Mouse (Mus musculus) liver, embryonic 13.5 days (tissue): ENCODE measurements around the gene Ilf3. TPM values are rescaled to one million over a fixed set of nuclear protein-coding genes. Genes with fewer than 3 reads are reported as not detected.

Experiments used
- ATAC-seq: fragments of 200-750 bp; cut with Nextera tagmentation; 2 replicates; pipeline ENCODE4 v1.8.0; 2017; ENCODE audit warnings: low read depth, mild to moderate bottlenecking, moderate number of reproducible peaks, moderate library complexity
- DNase-seq: peaks from one replicate; pipeline ENCODE4 v3.0.0; 2022
- H3K27ac ChIP-seq: fragments of 300-500 bp; sonication (generic); 2 replicates; pipeline ENCODE4 v1.5.1; 2015; ENCODE audit warnings: moderate library complexity, mild to moderate bottlenecking, inconsistent platforms
- H3K27me3 ChIP-seq: fragments of 300-500 bp; sonication (generic); 2 replicates; pipeline ENCODE4 v1.6.1; 2015; ENCODE audit warnings: mild to moderate bottlenecking, inconsistent platforms
- H3K36me3 ChIP-seq: fragments of 300-500 bp; sonication (generic); 2 replicates; pipeline ENCODE4 v1.6.1; 2015; ENCODE audit warnings: mild to moderate bottlenecking, inconsistent platforms
- H3K4me1 ChIP-seq: fragments of 300-500 bp; sonication (generic); replicated peaks from 2 replicates; pipeline ENCODE4 v1.6.1; 2015; ENCODE audit warnings: inconsistent platforms
- H3K4me2 ChIP-seq: fragments of 300-500 bp; sonication (generic); 2 replicates; pipeline ENCODE4 v1.6.1; 2015; ENCODE audit warnings: inconsistent platforms, mild to moderate bottlenecking, moderate library complexity
- H3K4me3 ChIP-seq: fragments of 300-500 bp; sonication (generic); replicated peaks from 2 replicates; pipeline ENCODE4 v1.5.1; 2015; ENCODE audit warnings: mild to moderate bottlenecking, inconsistent platforms
- H3K9ac ChIP-seq: fragments of 300-500 bp; sonication (generic); 2 replicates; pipeline ENCODE4 v1.6.1; 2015; ENCODE audit warnings: mild to moderate bottlenecking, inconsistent platforms
- H3K9me3 ChIP-seq: fragments of 300-500 bp; sonication (generic); replicated peaks from 2 replicates; pipeline ENCODE4 v1.6.1; 2016; ENCODE audit warnings: inconsistent platforms
- WGBS: fragments of 180-500 bp; shearing (Covaris S2); methylation state at CpG from one replicate; pipeline ENCODE4 v1.1.7; 2015; ENCODE audit not compliant: insufficient replicate concordance; 5-methylcytosine and 5-hydroxymethylcytosine counted together
- polyA plus RNA-seq: library from polyadenylated mRNA; unstranded; fragments of >200 nt; fragmentation: Nextera tagmentation; extraction: Ambion mirVana; gene quantifications from 2 replicates; pipeline ENCODE4 v1.2.1, GENCODE M21; 2015

Gene Ilf3
- polyA plus RNA-seq, 1 experiment from 2014 or later = 50.9 TPM

DNA sequence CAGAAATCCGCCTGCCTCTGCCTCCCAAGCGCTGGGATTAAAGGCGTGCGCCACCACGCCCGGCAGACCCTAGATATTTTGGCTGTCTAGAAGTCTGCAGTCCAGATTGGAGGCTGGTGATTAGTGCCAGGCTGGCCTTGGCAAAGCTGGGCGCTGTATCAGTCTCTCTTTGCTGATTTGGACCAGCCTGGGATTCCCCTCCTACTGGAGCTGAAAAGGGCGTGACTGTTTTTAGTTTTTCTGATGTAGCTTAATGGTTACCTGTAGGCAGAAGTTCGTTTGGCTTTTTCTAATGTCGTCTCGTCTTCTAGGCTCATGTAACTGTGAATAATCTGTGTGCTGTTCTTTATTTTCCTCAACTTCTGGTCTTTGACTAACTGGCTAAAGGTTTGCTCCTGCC is 1.4 kb downstream of the Ilf3 start:
- H3K9me3 ChIP-seq = no peaks in the 10 kb centered on the region
- peak overlapping the region; percentile 92 for H3K4me2 ChIP-seq
- H3K9ac ChIP-seq = peak overlapping the region; percentile 80
- 39% methylated on average over 11 of the region's 11 CpGs for WGBS
- ATAC-seq = no peak
- H3K4me3 ChIP-seq = peak overlapping the region; percentile 90
- H3K4me1 ChIP-seq = peaks cover 45% of the 10 kb centered on the region
- peaks cover 25% of the 10 kb centered on the region for H3K36me3 ChIP-seq
- H3K27me3 ChIP-seq = peaks cover 2% of the 10 kb centered on the region; the same call in 1 of the 2 replicates
- H3K27ac ChIP-seq = no peak overlapping the region
- no peak for DNase-seq

- ATAC-seq (no peak), DNase-seq (no peak)
- Histone ChIP-seq H3K4me3 (no peak overlapping the region), H3K9me3 (no peaks in the 10 kb centered on the region), H3K9ac (0 out of 2 replicates have a peak overlapping the region, but pooled peaks have one; percentile 39), H3K27ac (no peak overlapping the region), H3K36me3 (peaks cover 31% of the 10 kb centered on the region), H3K27me3 (no peaks in the 10 kb centered on the region), H3K4me1 (peaks cover 50% of the 10 kb centered on the region), H3K4me2 (no peak overlapping the region)
- WGBS = 53% methylated on average over 2 of the region's 2 CpGs
Observed at GRCm38 (mm10) chr9:21370876-21371275, 3.2 kb downstream of the Ilf3 start.

GRCm38 (mm10) chr9:21372508-21372907 is 4.8 kb downstream of the Ilf3 start:
- Histone ChIP-seq H3K36me3 (peaks cover 31% of the 10 kb centered on the region), H3K27ac (no peak overlapping the region), H3K4me1 (peaks cover 48% of the 10 kb centered on the region), H3K4me3 (no peak overlapping the region), H3K9ac (no peak overlapping the region), H3K27me3 (no peaks in the 10 kb centered on the region), H3K9me3 (no peaks in the 10 kb centered on the region), H3K4me2 (no peak overlapping the region)
- 23% methylated on average over 1 of the region's 1 CpGs for WGBS
- DNase-seq = no peak
- ATAC-seq = no peak

GRCm38 (mm10) chr9:21379195-21379594 is 11.5 kb downstream of the Ilf3 start:
- peak overlapping the region; percentile 28 for H3K4me2 ChIP-seq
- peaks cover 48% of the 10 kb centered on the region for H3K36me3 ChIP-seq
- H3K4me3 ChIP-seq = no peak overlapping the region
- no peak overlapping the region for H3K9ac ChIP-seq
- no peak overlapping the region for H3K27ac ChIP-seq
- 43% methylated on average over 3 of the region's 3 CpGs for whole genome bisulfite sequencing
- H3K27me3 ChIP-seq = no peaks in the 10 kb centered on the region
- peaks cover 78% of the 10 kb centered on the region for H3K4me1 ChIP-seq
- ATAC-seq = peak; percentile 76
- peak; percentile 13 for DNase-seq
- no peaks in the 10 kb centered on the region for H3K9me3 ChIP-seq

GRCm38 (mm10) chr9:21380868-21381267 is 13.2 kb downstream of the Ilf3 start:
- H3K27ac ChIP-seq = no peak overlapping the region
- no peak for ATAC-seq
- DNase-seq = no peak

DNA sequence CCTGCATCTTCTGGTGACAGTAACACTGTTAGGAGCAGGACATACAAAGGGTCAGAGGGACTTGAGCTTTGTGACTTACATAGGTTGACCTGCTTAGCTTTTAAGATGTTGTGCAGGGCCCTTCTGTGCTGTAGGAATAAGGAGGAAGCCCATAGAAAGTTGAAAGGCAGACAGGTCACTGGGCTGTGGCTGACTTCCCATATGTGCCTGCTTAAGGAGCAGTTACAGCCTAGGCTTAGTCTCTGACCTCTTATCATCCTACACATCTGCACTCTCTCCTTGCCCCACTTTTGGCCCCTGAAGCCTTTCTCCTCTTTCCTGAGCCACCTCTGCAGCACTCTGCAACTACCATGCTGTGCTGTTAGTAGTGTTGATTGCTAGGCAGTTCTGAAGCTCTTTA is 16.3 kb downstream of the Ilf3 start:
- H3K27me3 ChIP-seq = no peaks in the 10 kb centered on the region
- peaks cover 51% of the 10 kb centered on the region for H3K36me3 ChIP-seq
- ATAC-seq (peak; percentile 57), DNase-seq (no peak)
- no peak overlapping the region for H3K4me3 ChIP-seq
- 0 out of 2 replicates have a peak overlapping the region, but pooled peaks have one; percentile 2 for H3K27ac ChIP-seq
- H3K9me3 ChIP-seq = no peaks in the 10 kb centered on the region
- H3K9ac ChIP-seq = 0 out of 2 replicates have a peak overlapping the region, but pooled peaks have one; percentile 3
- H3K4me2 ChIP-seq = no peak overlapping the region
- H3K4me1 ChIP-seq = peaks cover 74% of the 10 kb centered on the region

More at GRCm38 (mm10) chr9:21380868-21381267, 13.2 kb downstream of the Ilf3 start:
- Histone ChIP-seq H3K4me3 (no peak overlapping the region), H3K9ac (no peak overlapping the region), H3K36me3 (peaks cover 42% of the 10 kb centered on the region), H3K27me3 (no peaks in the 10 kb centered on the region), H3K4me2 (no peak overlapping the region), H3K9me3 (no peaks in the 10 kb centered on the region), H3K4me1 (peaks cover 87% of the 10 kb centered on the region)

DNA sequence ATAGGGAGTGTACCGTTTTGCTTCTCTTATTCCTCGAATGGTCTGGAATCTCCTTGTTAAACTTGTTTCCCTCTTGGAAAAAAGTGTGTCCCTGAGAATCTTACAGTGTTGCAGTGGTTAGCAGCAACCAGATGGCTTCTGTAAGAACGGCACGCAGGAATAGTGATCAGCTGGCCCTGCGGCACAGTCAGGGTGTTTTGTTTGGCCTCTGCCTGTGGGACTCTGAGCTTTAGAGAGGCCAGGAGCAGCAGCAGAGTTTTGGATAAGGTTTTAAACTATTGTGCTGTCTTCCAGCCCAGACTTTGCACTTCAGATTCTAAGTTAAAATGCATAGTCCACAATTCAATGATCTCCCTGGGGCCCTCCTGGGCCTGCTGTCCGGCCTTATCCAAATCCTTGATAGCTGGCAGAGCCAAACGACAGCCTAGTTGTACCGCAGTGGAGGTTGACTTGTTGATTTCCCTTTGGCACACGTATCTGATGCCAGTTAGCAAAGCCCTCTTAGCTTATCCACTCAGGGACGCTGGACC is 25.0 kb downstream of the Ilf3 start:
- Histone ChIP-seq H3K36me3 (peaks cover 96% of the 10 kb centered on the region), H3K27ac (no peak overlapping the region), H3K4me3 (no peak overlapping the region), H3K4me2 (no peak overlapping the region), H3K27me3 (no peaks in the 10 kb centered on the region), H3K9ac (no peak overlapping the region), H3K4me1 (no peaks in the 10 kb centered on the region), H3K9me3 (no peaks in the 10 kb centered on the region)
- WGBS = 79% methylated on average over 10 of the region's 10 CpGs
- ATAC-seq (no peak), DNase-seq (no peak)

DNA sequence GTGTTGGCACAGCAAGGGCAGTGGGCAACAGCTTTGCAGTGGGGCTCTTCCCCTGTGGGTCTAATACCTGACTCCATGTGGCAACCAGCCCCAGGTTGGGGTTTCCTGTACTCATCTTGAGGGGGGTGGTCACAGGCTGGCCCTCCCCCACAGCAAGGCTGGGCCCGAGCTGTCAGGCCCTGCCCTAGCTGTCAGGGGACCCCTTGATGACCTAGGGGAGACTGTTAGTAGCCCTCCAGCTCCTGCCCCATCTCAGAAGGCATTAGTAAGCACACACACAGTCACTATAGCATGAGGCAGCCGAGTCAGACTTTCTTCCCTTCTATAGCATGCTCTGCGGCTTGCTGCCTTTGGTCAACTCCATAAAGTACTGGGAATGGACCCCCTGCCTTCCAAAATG is 28.0 kb downstream of the Ilf3 start:
- 71% methylated on average over 3 of the region's 3 CpGs for WGBS
- no peak for ATAC-seq
- Histone ChIP-seq H3K4me3 (no peak overlapping the region), H3K9me3 (no peaks in the 10 kb centered on the region), H3K4me1 (no peaks in the 10 kb centered on the region), H3K27me3 (no peaks in the 10 kb centered on the region), H3K27ac (no peak overlapping the region), H3K9ac (no peak overlapping the region), H3K36me3 (peaks cover 99% of the 10 kb centered on the region), H3K4me2 (no peak overlapping the region)
- DNase-seq = no peak

- Histone ChIP-seq H3K4me2 (no peak overlapping the region), H3K4me1 (no peaks in the 10 kb centered on the region), H3K9me3 (no peaks in the 10 kb centered on the region), H3K4me3 (no peak overlapping the region), H3K9ac (no peak overlapping the region), H3K27ac (no peak overlapping the region), H3K36me3 (peaks cover 97% of the 10 kb centered on the region), H3K27me3 (no peaks in the 10 kb centered on the region)
- no peak for ATAC-seq
- no peak for DNase-seq
- 88% methylated on average over 3 of the region's 3 CpGs for WGBS
Observed at GRCm38 (mm10) chr9:21397170-21397569, 29.5 kb downstream of the Ilf3 start.

GRCm38 (mm10) chr9:21401042-21401441 is 33.4 kb downstream of the Ilf3 start:
- H3K4me2 ChIP-seq = no peak overlapping the region
- peaks cover 97% of the 10 kb centered on the region for H3K36me3 ChIP-seq
- 89% methylated on average over 9 of the region's 9 CpGs for WGBS
- H3K4me1 ChIP-seq = no peaks in the 10 kb centered on the region
- DNase-seq = no peak
- H3K9ac ChIP-seq = no peak overlapping the region
- no peaks in the 10 kb centered on the region for H3K9me3 ChIP-seq
- H3K27ac ChIP-seq = no peak overlapping the region
- H3K27me3 ChIP-seq = no peaks in the 10 kb centered on the region
- ATAC-seq = no peak
- no peak overlapping the region for H3K4me3 ChIP-seq

DNA sequence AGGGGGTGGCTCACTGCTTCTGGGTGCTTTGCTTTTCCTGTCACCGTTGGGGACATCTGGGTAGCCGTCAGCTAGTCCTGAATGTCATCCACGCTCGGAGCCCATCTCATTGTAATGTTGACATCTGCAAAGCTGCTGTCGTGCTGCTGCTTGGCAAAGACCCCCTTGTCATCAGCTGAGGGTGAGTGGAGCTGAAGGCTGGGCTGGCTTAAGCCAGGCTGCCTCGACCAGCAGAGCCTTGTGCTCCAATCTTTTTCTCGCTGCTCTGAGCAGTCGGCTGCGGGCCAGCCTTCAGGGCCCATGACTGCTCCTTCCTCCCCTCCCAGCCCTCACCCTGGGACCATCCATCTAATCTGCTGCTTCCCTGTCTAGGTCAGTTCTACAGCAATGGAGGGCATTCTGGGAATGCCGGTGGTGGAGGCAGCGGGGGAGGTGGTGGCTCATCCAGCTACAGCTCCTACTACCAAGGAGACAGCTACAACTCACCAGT is 35.1 kb downstream of the Ilf3 start:
- Histone ChIP-seq H3K9me3 (no peaks in the 10 kb centered on the region), H3K9ac (no peak overlapping the region), H3K27me3 (no peaks in the 10 kb centered on the region), H3K4me3 (no peak overlapping the region), H3K4me1 (0 out of 2 replicates have a peak, but pooled peaks cover 3% of the 10 kb centered on the region), H3K36me3 (peaks cover 89% of the 10 kb centered on the region), H3K4me2 (no peak overlapping the region), H3K27ac (no peak overlapping the region)
- ATAC-seq (no peak), DNase-seq (no peak)
- 86% methylated on average over 11 of the region's 11 CpGs for WGBS

GRCm38 (mm10) chr9:21403745-21404144 is 36.1 kb downstream of the Ilf3 start:
- no peak overlapping the region for H3K4me2 ChIP-seq
- H3K4me1 ChIP-seq = 0 out of 2 replicates have a peak, but pooled peaks cover 4% of the 10 kb centered on the region
- H3K9me3 ChIP-seq = no peaks in the 10 kb centered on the region
- no peaks in the 10 kb centered on the region for H3K27me3 ChIP-seq
- H3K27ac ChIP-seq = no peak overlapping the region
- ATAC-seq (no peak), DNase-seq (no peak)
- 92% methylated on average over 5 of the region's 5 CpGs for WGBS
- no peak overlapping the region for H3K4me3 ChIP-seq
- peaks cover 80% of the 10 kb centered on the region for H3K36me3 ChIP-seq
- no peak overlapping the region for H3K9ac ChIP-seq
